Mouse (Mus musculus) olfactory bulb, adult 2 months (tissue): ENCODE data around the gene Fam136a.

Experiments used
- CTCF ChIP-seq: fragments of 200-500 bp; IDR thresholded peaks from 2 replicates; pipeline ENCODE4 v1.5.1; 2012; ENCODE audit warnings: low read depth, mild to moderate bottlenecking, low read length, moderate library complexity; ENCODE audit not compliant: insufficient read depth
- POLR2A ChIP-seq: fragments of 200-500 bp; IDR thresholded peaks from 2 replicates; pipeline ENCODE4 v1.6.1; 2012; ENCODE audit warnings: mild to moderate bottlenecking, low read depth, low read length, moderate library complexity; ENCODE audit not compliant: insufficient read depth

DNA sequence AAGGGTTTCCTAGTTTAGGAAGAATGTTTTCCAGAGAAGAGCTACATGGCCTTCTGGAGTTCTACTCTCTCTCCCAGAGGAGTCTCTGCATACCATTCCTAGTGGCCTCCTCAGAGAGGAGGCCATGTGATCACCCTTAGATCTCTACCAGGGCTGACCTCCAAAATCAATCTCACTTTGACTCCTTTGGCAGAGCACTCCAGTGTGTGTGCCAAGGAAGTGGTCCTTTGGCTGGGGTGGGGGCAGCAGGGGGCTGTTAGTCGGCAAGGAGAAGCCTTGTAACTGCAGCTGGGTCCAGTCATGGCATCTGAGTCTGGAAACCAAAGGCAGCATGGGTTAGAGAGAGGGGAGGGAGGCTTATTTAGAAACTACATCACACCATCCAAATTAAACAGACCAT lies 48.4 kb upstream of the Fam136a start:
- no peak for TF ChIP-seq CTCF
- TF ChIP-seq POLR2A, result no peak
